12 mouse cellular contexts compared by ENCODE assay signal in the genomic region with DNA sequence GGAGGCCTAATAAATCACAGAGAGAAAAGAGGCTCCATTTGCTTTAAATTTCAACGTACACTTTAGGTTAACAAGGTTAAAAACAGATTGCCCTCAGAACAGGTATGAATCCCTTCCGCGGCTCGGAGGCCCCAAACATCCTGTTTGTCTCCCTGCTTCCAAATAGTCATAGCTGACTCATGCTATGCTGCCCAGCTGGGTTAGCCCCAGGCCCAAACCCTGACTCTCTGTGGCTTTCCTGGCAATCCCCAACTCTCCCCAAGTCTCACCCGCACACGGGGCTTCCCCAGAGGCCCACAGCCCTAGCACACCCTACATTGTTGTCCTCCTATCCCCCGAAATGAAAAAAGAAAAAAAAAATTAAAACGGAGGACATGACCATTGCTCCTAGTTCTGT.
"Had no signal": no experiment of that assay in that cellular context is flagged by ENCODE, and none has a peak within 500 bp of the region (broad histone marks: within the 10 kb centered on the region; RNA-seq: fewer than 3 reads in every experiment).

No protein-coding gene starts in this region.

- H3K4me1 ChIP-seq: intestine, embryonic 15.5 days; limb, embryonic 15.5 days; liver, embryonic 12.5 days; midbrain, embryonic 12.5 days had no signal

- H3K27me3 ChIP-seq: intestine, embryonic 15.5 days; limb, embryonic 15.5 days; midbrain, embryonic 12.5 days had no signal

- H3K36me3 ChIP-seq: intestine, embryonic 15.5 days; limb, embryonic 15.5 days; liver, embryonic 12.5 days; midbrain, embryonic 12.5 days had no signal

- DNase-seq: kidney, adult 18-20 months; kidney, postnatal 4 days; lung, embryonic 14.5 days; lung, postnatal 10 days; lung, postnatal 4 days; thymus, adult 18-20 months; thymus, postnatal 14 days had no signal

- H3K27ac ChIP-seq: intestine, embryonic 15.5 days; kidney, postnatal 0 days; limb, embryonic 15.5 days; liver, embryonic 12.5 days; midbrain, embryonic 12.5 days had no signal

- H3K4me3 ChIP-seq: intestine, embryonic 15.5 days; limb, embryonic 15.5 days; liver, embryonic 12.5 days; midbrain, embryonic 12.5 days had no signal

- H3K4me2 ChIP-seq: intestine, embryonic 15.5 days; limb, embryonic 15.5 days; liver, embryonic 12.5 days; lung, embryonic 14.5 days; midbrain, embryonic 12.5 days had no signal

- H3K9me3 ChIP-seq: intestine, embryonic 15.5 days; limb, embryonic 15.5 days; liver, embryonic 12.5 days; midbrain, embryonic 12.5 days had no signal

- ATAC-seq: intestine, embryonic 15.5 days; liver, embryonic 12.5 days had no signal

- H3K9ac ChIP-seq: intestine, embryonic 15.5 days; limb, embryonic 15.5 days; liver, embryonic 12.5 days; lung, embryonic 14.5 days; midbrain, embryonic 12.5 days had no signal
